Mouse (Mus musculus) hindbrain, embryonic 16.5 days (tissue): ENCODE data around the gene Dock1. TPM values are rescaled to one million over a fixed set of nuclear protein-coding genes. Genes with fewer than 3 reads are reported as not detected.

Experiments used
- ATAC-seq: fragments of 200-750 bp; cut with Nextera tagmentation; 2 replicates; pipeline ENCODE4 v1.8.0; 2017; ENCODE audit warnings: moderate TSS enrichment, moderate library complexity
- H3K27ac ChIP-seq: fragments of 300-500 bp; sonication (generic); 2 replicates; pipeline ENCODE4 v1.5.1; 2014; ENCODE audit warnings: low read depth, mild to moderate bottlenecking, control low read depth, low read length, moderate library complexity
- H3K27me3 ChIP-seq: fragments of 300-500 bp; sonication (generic); replicated peaks from 2 replicates; pipeline ENCODE4 v1.6.1; 2014; ENCODE audit warnings: low read length; ENCODE audit not compliant: control insufficient read depth, insufficient read depth
- H3K36me3 ChIP-seq: fragments of 300-500 bp; sonication (generic); 2 replicates; pipeline ENCODE4 v1.6.1; 2014; ENCODE audit warnings: mild to moderate bottlenecking, low read length, moderate library complexity, mixed read lengths; ENCODE audit not compliant: control insufficient read depth, insufficient read depth
- H3K4me1 ChIP-seq: fragments of 300-500 bp; sonication (generic); 2 replicates; pipeline ENCODE4 v1.6.1; 2014; ENCODE audit warnings: low read depth, low read length; ENCODE audit not compliant: control insufficient read depth, insufficient read depth
- H3K4me2 ChIP-seq: fragments of 300-500 bp; sonication (generic); 2 replicates; pipeline ENCODE4 v1.6.1; 2014; ENCODE audit warnings: mild to moderate bottlenecking, low read length, control low read depth, moderate library complexity
- H3K4me3 ChIP-seq: fragments of 300-500 bp; sonication (generic); 2 replicates; pipeline ENCODE4 v1.5.1; 2014; ENCODE audit warnings: mild to moderate bottlenecking, low read length, control low read depth, moderate library complexity
- H3K9ac ChIP-seq: fragments of 300-500 bp; sonication (generic); 2 replicates; pipeline ENCODE4 v1.6.1; 2014; ENCODE audit warnings: low read depth, mild to moderate bottlenecking, control low read depth, low read length, moderate library complexity
- H3K9me3 ChIP-seq: fragments of 300-500 bp; sonication (generic); 2 replicates; pipeline ENCODE4 v1.6.1; 2014; ENCODE audit warnings: mild to moderate bottlenecking, low read length, moderate library complexity; ENCODE audit not compliant: control insufficient read depth
- WGBS: fragments of 180-500 bp; shearing (Covaris S2); extraction: QIAGEN DNeasy Blood & Tissue Kit; methylation state at CpG from one replicate; pipeline ENCODE4 v1.1.7; 2014; 5-methylcytosine and 5-hydroxymethylcytosine counted together
- polyA plus RNA-seq: library from polyadenylated mRNA; unstranded; fragments of >200 nt; fragmentation: Nextera tagmentation; extraction: Ambion mirVana; gene quantifications from 2 replicates; pipeline ENCODE4 v1.2.1, GENCODE M21; 2015

Dock1 gene
- polyA plus RNA-seq, 1 experiment from 2014 or later, result 8.9 TPM

GRCm38 (mm10) chr7:134990911-134991310, 320.5 kb downstream of the Dock1 start:
- Histone ChIP-seq H3K27me3 (no peaks in the 10 kb centered on the region), H3K4me2 (no peak overlapping the region), H3K36me3 (no peaks in the 10 kb centered on the region), H3K27ac (no peak overlapping the region), H3K9me3 (no peaks in the 10 kb centered on the region), H3K9ac (no peak overlapping the region), H3K4me1 (no peaks in the 10 kb centered on the region), H3K4me3 (no peak overlapping the region)
- no peak for ATAC-seq
- WGBS, result 73% methylated on average over 2 of the region's 2 CpGs

- WGBS, result 89% methylated on average over 5 of the region's 5 CpGs
These were observed 324.5 kb downstream of the Dock1 start for GRCm38 (mm10) chr7:134994983-134995382.

DNA sequence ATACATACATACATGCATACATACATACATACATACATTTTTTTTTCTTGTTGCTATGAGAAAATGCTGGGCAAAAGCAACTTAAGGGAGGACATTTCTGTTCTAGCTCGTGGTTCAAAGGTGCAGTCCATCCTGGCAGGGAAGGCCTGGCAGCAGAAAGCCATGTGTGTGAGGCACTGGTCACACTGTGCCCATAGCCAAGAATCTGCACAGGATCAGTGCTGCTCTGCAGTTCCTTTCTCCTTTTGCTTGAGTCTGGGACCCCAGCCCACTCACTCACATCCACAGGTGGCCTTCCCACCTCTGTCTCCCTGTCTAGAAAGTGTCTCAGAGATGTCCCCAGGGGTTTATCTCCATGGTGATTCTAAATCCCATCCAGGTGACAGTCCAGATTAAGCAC, 331.8 kb downstream of the Dock1 start:
- no peak overlapping the region for H3K4me2 ChIP-seq
- no peaks in the 10 kb centered on the region for H3K9me3 ChIP-seq
- 100% methylated on average over 1 of the region's 1 CpGs for WGBS
- no peak overlapping the region for H3K27ac ChIP-seq
- H3K4me3 ChIP-seq, result no peak overlapping the region
- no peaks in the 10 kb centered on the region for H3K27me3 ChIP-seq
- H3K36me3 ChIP-seq, result no peaks in the 10 kb centered on the region
- no peak for ATAC-seq
- no peak overlapping the region for H3K9ac ChIP-seq
- no peaks in the 10 kb centered on the region for H3K4me1 ChIP-seq

More at GRCm38 (mm10) chr7:134994983-134995382, 324.5 kb downstream of the Dock1 start:
- no peak overlapping the region for H3K4me2 ChIP-seq
- ATAC-seq, result no peak
- no peaks in the 10 kb centered on the region for H3K9me3 ChIP-seq
- H3K36me3 ChIP-seq, result no peaks in the 10 kb centered on the region
- H3K4me1 ChIP-seq, result no peaks in the 10 kb centered on the region
- no peak overlapping the region for H3K4me3 ChIP-seq
- no peaks in the 10 kb centered on the region for H3K27me3 ChIP-seq
- no peak overlapping the region for H3K27ac ChIP-seq
- no peak overlapping the region for H3K9ac ChIP-seq

DNA sequence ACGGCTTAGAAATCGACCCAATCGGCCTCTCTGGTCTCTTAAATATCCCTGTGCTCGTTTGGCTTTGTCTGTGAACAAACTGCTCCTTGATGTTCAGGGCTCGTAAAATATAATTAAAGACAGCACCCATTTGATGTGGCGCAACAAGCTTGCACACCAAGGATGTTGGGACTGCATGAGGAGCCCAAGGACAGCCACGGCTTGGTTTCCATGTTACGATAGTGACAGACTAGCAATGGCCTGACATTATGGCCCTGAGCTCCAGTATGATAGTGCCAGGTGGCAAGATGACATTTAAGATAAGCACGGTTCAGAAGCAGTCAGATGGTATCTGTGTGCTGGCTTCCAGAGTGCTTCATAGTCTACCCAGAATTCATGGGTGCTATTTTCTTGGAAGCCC, 332.4 kb downstream of the Dock1 start:
- no peak overlapping the region for H3K9ac ChIP-seq
- H3K4me3 ChIP-seq, result no peak overlapping the region
- no peaks in the 10 kb centered on the region for H3K27me3 ChIP-seq
- no peak for ATAC-seq
- H3K4me1 ChIP-seq, result no peaks in the 10 kb centered on the region
- no peak overlapping the region for H3K4me2 ChIP-seq
- no peaks in the 10 kb centered on the region for H3K9me3 ChIP-seq
- no peaks in the 10 kb centered on the region for H3K36me3 ChIP-seq
- whole genome bisulfite sequencing, result 68% methylated on average over 9 of the region's 9 CpGs
- H3K27ac ChIP-seq, result no peak overlapping the region

GRCm38 (mm10) chr7:135005964-135006560, 335.6 kb downstream of the Dock1 start:
- Histone ChIP-seq H3K27me3 (no peaks in the 10 kb centered on the region), H3K9me3 (no peaks in the 10 kb centered on the region), H3K4me1 (no peaks in the 10 kb centered on the region), H3K4me3 (no peak overlapping the region), H3K27ac (no peak overlapping the region), H3K4me2 (no peak overlapping the region), H3K9ac (no peak overlapping the region), H3K36me3 (no peaks in the 10 kb centered on the region)
- WGBS, result 71% methylated on average over 7 of the region's 7 CpGs
- no peak for ATAC-seq

- no peak overlapping the region for H3K4me2 ChIP-seq
- ATAC-seq, result no peak
- no peak overlapping the region for H3K27ac ChIP-seq
- no peak overlapping the region for H3K9ac ChIP-seq
- H3K36me3 ChIP-seq, result no peaks in the 10 kb centered on the region
- H3K4me3 ChIP-seq, result no peak overlapping the region
- H3K9me3 ChIP-seq, result no peaks in the 10 kb centered on the region
- H3K27me3 ChIP-seq, result no peaks in the 10 kb centered on the region
- H3K4me1 ChIP-seq, result no peaks in the 10 kb centered on the region
- WGBS, result 86% methylated on average over 2 of the region's 2 CpGs
These were observed 337.6 kb downstream of the Dock1 start for GRCm38 (mm10) chr7:135008021-135008420.

GRCm38 (mm10) chr7:135010997-135011396, 340.5 kb downstream of the Dock1 start:
- H3K4me1 ChIP-seq, result no peaks in the 10 kb centered on the region
- no peak overlapping the region for H3K4me3 ChIP-seq
- no peaks in the 10 kb centered on the region for H3K9me3 ChIP-seq
- WGBS, result 86% methylated on average over 2 of the region's 2 CpGs
- no peak overlapping the region for H3K4me2 ChIP-seq
- no peaks in the 10 kb centered on the region for H3K27me3 ChIP-seq
- no peak for ATAC-seq
- H3K36me3 ChIP-seq, result no peaks in the 10 kb centered on the region
- no peak overlapping the region for H3K9ac ChIP-seq
- H3K27ac ChIP-seq, result no peak overlapping the region

DNA sequence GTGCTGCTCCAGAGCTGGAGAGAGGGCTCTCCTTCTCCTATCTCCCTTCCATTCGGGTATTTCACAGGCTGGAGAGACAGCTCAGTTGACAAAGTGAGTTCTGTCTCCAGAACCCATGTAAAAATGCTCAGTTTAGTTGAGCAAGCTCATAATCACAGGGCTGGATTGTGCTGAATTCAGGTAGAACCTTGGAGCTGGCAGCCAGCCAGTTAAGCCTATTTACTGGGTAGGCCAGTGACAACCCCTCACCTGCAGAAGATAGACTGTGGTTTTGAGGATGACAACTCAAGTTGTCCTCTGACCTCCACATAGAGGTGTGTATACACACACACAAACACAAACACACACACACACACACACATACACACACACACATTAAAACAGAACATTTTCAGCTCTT, 347.1 kb downstream of the Dock1 start:
- no peak for ATAC-seq
- Histone ChIP-seq H3K36me3 (no peaks in the 10 kb centered on the region), H3K27ac (no peak overlapping the region), H3K9ac (no peak overlapping the region), H3K4me3 (no peak overlapping the region), H3K4me2 (no peak overlapping the region), H3K9me3 (no peaks in the 10 kb centered on the region), H3K27me3 (no peaks in the 10 kb centered on the region), H3K4me1 (no peaks in the 10 kb centered on the region)
- 85% methylated on average over 1 of the region's 1 CpGs for WGBS

DNA sequence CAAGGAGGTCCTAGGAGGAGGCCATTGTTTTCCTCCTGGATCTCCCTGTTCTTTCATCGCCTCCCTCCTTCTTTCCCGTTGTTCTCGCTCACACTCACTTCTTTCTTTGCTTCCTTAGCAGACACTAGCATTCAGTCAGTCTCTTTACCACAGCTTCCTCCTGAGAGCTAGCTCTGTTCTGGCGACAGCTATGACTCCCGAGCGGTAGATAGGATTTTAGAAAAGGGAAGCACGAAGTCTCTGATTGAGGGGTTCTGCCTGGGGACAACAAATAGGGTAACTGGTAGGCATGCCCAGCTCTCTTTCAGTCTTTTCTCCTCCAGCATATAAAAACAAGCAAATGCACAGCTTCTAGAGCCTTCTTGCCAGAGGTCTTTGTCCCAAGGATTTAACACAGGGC, 350.3 kb downstream of the Dock1 start:
- H3K36me3 ChIP-seq, result no peaks in the 10 kb centered on the region
- no peaks in the 10 kb centered on the region for H3K4me1 ChIP-seq
- no peak overlapping the region for H3K27ac ChIP-seq
- no peaks in the 10 kb centered on the region for H3K27me3 ChIP-seq
- H3K4me3 ChIP-seq, result no peak overlapping the region
- H3K4me2 ChIP-seq, result no peak overlapping the region
- ATAC-seq, result no peak
- no peaks in the 10 kb centered on the region for H3K9me3 ChIP-seq
- WGBS, result 70% methylated on average over 7 of the region's 7 CpGs
- H3K9ac ChIP-seq, result no peak overlapping the region
